Mouse (Mus musculus) neural tube, embryonic 13.5 days (tissue): ENCODE measurements around the gene Ggta1. TPM values are rescaled to one million over a fixed set of nuclear protein-coding genes. Genes with fewer than 3 reads are reported as not detected.

Experiments
- ATAC-seq: fragments of 200-750 bp; cut with Nextera tagmentation; 2 replicates; pipeline ENCODE4 v1.8.0; 2017; ENCODE audit warnings: low read depth, mild to moderate bottlenecking, moderate TSS enrichment, moderate library complexity
- H3K27ac ChIP-seq: fragments of 300-500 bp; sonication (generic); replicated peaks from 2 replicates; pipeline ENCODE4 v1.5.1; 2015; ENCODE audit warnings: moderate library complexity, mild to moderate bottlenecking, inconsistent platforms
- H3K27me3 ChIP-seq: fragments of 300-500 bp; sonication (generic); 2 replicates; pipeline ENCODE4 v1.6.1; 2015; ENCODE audit warnings: mild to moderate bottlenecking, inconsistent platforms
- H3K36me3 ChIP-seq: fragments of 300-500 bp; sonication (generic); 2 replicates; pipeline ENCODE4 v1.6.1; 2015; ENCODE audit warnings: mild to moderate bottlenecking, inconsistent platforms
- H3K4me1 ChIP-seq: fragments of 300-500 bp; sonication (generic); replicated peaks from 2 replicates; pipeline ENCODE4 v1.6.1; 2015; ENCODE audit warnings: inconsistent platforms
- H3K4me2 ChIP-seq: fragments of 300-500 bp; sonication (generic); 2 replicates; pipeline ENCODE4 v1.6.1; 2015; ENCODE audit warnings: inconsistent platforms, mild to moderate bottlenecking, moderate library complexity
- H3K4me3 ChIP-seq: fragments of 300-500 bp; sonication (generic); 2 replicates; pipeline ENCODE4 v1.5.1; 2015; ENCODE audit warnings: mild to moderate bottlenecking, inconsistent platforms
- H3K9ac ChIP-seq: fragments of 300-500 bp; sonication (generic); 2 replicates; pipeline ENCODE4 v1.6.1; 2015; ENCODE audit warnings: moderate library complexity, mild to moderate bottlenecking, inconsistent platforms
- H3K9me3 ChIP-seq: fragments of 300-500 bp; sonication (generic); 2 replicates; pipeline ENCODE4 v1.6.1; 2016; ENCODE audit warnings: inconsistent platforms
- WGBS: fragments of 180-500 bp; shearing (Covaris S2); methylation state at CpG from one replicate; pipeline ENCODE4 v1.1.7; 2015; 5-methylcytosine and 5-hydroxymethylcytosine counted together
- polyA plus RNA-seq: library from polyadenylated mRNA; unstranded; fragments of >200 nt; fragmentation: Nextera tagmentation; extraction: Ambion mirVana; gene quantifications from 2 replicates; pipeline ENCODE4 v1.2.1, GENCODE M21; 2015

The Ggta1 gene
- polyA plus RNA-seq, 1 experiment from 2014 or later, result 8.7 TPM

DNA sequence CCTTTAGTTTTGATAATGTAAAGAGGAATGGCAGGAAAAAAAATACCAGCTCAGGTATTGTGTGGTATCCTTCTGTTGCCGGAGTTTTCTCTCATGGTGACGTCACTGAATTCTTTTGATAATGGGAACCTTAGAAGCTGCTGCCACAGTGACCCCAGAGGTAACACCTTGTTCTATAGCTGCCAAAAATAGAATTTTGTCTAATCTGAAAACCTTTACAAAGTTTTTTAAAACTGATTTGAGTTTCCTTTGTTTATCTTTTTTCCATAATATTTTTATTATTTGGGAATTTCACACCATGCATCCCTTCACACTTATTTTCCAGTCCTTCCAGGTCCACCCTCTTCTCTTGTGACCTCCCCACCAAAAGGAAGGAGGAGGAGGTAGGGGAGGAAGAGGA lies 95.4 kb downstream of the Ggta1 start, which contains the start of gene 4930568D16Rik:
Gene 4930568D16Rik, minus strand, starts transcription at position 101 of the 400 bp plus-strand sequence.
- ATAC-seq, result no peak
- Histone ChIP-seq H3K27ac (no peak within 1 kb of the TSS), H3K9me3 (no peaks in the 10 kb centered on the region), H3K4me1 (no peaks in the 10 kb centered on the region), H3K36me3 (no peaks in the 10 kb centered on the region), H3K27me3 (no peaks in the 10 kb centered on the region), H3K4me2 (no peak within 1 kb of the TSS), H3K9ac (no peak within 1 kb of the TSS), H3K4me3 (no peak within 1 kb of the TSS)
- 87% methylated on average over 2 of the region's 2 CpGs for WGBS

Other genes starting within 250 kb of the Ggta1 start
- 38.4 and 40.4 TPM in 2 replicates for gene Gsn, start 206.9 kb downstream of the Ggta1 start, polyA plus RNA-seq
- 13.3 and 16.5 TPM in 2 replicates for gene Stom, start 126.3 kb downstream of the Ggta1 start, polyA plus RNA-seq
- not detected in 2 replicates for gene 4930568D16Rik, start 95.5 kb downstream of the Ggta1 start, polyA plus RNA-seq
- not detected in 2 replicates for gene 4930402F06Rik, start 66.1 kb downstream of the Ggta1 start, polyA plus RNA-seq
- 55.4 and 67.4 TPM in 2 replicates for gene Dab2ip, start 95.0 kb upstream of the Ggta1 start, polyA plus RNA-seq